Mouse (Mus musculus) liver, postnatal 0 days (tissue): Measurements from ENCODE around the gene F3.

Experiments
- CTCF ChIP-seq: sonication (generic); IDR thresholded peaks from 2 replicates; pipeline ENCODE4 v1.5.1; 2016; ENCODE audit warnings: antibody characterized with exemption, low read depth
- EP300 ChIP-seq: IDR thresholded peaks from 2 replicates; pipeline ENCODE4 v1.6.1; 2016; ENCODE audit warnings: antibody characterized with exemption, low read depth, mild to moderate bottlenecking

GRCm38 (mm10) chr3:121766048-121766447 is 42.7 kb downstream of the F3 start:
- TF ChIP-seq CTCF (no peak), EP300 (no peak)
